Mouse (Mus musculus) frontal cortex, postnatal 14 days (tissue): ENCODE measurements around the gene Crybb3.

Source experiments
- DNase-seq, 2 experiments: peaks; one replicate each; pipeline ENCODE4 v3.0.0; 2022; ENCODE audit warnings: low spot score in 2 of 2

Crybb3 gene

GRCm38 (mm10) chr5:113049876-113050275 is 31.5 kb downstream of the Crybb3 start:
- DNase-seq: no peak

DNA sequence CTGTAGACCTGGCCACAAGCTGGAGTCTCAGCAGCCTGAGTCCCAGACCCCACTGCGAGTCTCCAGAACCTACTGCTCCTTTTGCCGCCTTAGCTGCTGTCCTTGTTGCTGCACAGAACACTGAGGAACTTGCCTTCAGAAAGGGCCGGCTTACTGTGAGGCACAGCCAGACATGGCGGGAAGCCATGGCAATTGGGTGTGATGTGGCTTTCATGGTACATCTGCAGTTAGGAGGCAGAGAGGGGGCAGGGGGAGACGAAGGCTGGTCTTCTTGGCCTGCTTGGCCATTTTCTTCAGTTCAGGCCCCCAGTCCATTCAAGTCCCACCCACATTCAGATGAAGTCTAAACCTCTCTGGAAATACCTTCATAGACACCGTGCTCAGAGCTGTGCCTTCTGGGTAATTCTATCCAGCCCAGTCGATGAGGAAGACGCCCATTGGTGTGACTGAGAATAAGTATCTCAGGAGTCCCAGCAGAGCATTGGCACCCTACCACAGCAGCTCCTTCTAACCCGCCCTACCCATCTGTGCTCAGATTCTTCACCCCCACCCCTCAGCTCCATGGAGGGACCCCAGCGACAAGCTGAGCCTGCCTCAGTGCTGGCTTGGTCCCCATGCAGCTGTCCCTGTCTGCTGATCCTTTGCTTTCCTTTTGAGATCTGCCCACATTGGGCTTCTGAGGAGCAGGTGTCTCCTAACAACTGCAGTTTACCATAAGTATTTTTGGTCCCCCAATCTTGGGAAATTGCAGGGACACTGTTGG is 35.7 kb downstream of the Crybb3 start:
- peak; percentile 29 to 61 for DNase-seq

GRCm38 (mm10) chr5:113043531-113043930 is 37.9 kb downstream of the Crybb3 start:
- peak; percentile 44 to 62 for DNase-seq

DNA sequence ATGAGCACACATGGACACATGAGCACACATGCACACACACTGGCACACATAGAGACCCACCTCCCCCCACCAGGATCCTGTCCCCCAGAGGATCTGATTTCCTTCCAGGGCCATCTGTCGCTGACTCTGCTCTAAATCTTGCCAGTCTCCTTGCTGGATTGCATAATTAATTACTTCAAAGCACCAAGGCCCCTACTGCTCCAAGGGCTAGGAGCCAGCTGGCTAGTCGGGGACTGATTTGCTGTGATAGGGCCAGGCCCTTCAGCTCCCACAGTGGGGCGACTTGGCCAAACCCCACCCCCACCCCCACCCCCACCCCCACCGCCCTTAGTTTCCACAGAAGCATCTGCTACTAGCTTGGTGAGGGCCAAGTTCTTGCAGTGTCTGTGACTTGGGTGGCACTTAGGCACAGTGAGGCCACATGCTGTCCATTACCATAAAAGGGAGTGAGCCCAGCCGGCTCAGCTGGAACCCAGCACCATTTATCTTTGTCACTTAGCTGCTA is 39.8 kb downstream of the Crybb3 start:
- DNase-seq: peak; percentile 49 to 77

DNA sequence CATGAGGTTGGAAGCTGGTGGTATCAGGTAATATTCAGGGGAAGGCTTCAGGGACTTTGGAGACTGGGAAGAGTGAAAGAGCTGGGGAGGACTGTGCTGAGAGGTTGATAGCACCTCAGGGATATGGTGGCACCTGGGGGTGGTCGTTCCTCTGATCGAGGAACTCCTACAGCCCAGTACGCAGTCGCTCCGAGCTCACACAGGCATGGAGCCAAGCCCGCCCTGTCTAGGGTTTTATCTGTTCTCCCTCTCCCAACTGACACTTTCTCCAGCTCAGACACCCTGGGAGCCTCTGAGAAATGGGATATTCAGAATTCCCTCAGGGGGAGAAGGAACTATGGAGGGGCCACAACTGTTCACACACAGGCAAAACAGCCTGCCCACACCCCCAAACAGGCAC is 40.6 kb downstream of the Crybb3 start:
- DNase-seq: no peak

DNA sequence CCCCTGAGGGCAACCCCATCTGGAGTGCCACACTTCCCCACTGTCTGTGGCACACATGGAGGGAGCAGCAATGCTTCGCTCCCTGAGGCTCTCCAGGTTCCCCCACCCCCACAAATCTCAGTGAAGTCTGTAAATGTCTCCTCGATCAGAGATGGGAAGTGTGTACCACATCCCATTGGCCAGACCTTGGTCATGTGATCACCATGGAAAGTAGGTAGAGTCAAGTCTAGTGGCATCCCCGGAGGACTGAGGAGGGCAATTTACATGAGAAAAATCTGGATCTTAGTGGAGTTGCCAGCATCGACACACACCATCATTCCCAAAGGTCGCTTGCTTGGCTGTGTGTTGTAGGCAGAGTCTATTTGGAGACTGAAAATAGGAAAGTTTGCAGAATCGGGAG is 42.8 kb downstream of the Crybb3 start:
- DNase-seq: no peak

- DNase-seq: no peak
Observed at GRCm38 (mm10) chr5:113035094-113036047, 46.0 kb downstream of the Crybb3 start.

DNA sequence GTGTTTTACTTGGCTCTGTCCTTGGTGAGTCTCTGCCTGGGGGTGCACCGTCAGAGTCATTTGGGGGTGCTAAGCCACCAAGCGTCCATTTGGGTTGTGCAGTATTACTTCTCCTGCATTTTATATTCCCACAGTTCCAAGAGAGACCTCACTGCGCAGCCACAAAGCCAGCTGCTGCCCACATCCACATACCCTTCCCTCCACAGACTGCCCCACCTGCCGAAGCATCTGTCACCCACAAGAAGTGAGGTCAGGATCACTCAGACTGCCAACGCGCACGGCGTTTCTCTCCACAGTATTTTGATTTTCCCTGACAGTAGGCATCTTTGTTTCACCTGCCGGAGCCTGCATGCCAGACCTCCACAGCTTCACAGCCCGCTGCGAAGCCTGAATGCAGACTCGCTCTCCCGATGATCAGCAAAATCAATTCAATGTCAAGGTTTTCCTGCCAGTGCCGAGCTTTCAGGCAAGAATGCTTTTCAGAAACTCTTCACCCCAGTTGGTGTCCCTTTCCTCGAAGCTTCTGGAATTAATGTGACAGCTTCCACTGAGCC is 50.1 kb downstream of the Crybb3 start:
- no peak for DNase-seq

DNA sequence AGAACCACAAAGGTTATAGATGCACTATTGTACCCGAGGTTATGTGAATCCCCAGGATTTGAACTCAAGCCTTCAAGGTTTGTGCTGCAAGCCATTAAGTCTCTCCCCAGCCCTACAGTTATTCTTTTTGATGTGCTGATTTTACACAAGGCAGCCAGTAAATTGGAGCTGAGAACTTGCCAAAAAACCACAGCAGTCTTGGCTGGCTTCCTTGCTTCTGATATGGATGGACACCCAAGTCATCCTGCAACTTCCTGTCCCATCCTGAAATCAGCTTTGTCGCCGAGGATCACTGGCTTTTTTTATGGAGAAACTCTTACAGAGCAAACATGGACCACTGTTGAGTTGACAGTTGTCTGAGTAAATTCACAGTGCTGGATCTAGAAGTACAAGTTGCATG is 51.3 kb downstream of the Crybb3 start:
- DNase-seq: no peak

- DNase-seq: no peak
Observed at GRCm38 (mm10) chr5:113026706-113027105, 54.7 kb downstream of the Crybb3 start.
